Comparison of ENCODE assay signal across 13 mouse cellular contexts in the genomic region with DNA sequence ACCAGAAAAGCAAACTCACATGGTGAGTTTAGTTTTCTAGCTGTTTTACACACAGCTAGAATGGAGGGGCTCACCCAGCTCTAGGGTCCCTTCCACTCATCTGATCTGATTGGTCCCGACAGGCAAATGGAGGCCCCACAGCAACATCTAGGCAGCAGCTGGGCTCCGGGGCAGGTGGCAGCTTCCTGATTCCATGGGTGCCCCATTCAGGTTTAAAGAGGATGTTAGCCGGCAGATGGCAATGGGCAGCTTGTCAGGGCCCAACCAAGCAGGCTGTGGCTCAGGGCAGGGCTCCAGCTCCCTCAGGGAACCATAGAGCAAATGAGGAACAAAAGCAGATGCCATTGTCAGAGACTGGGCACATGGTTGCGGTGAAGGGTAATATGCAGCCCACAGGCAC. TPM values are rescaled to one million over a fixed set of nuclear protein-coding genes. Genes with fewer than 3 reads are reported as not detected.
A peak's percentile ranks its signal among the peaks of the same experiment; 100 is the strongest.
DNase-seq lines count a peak whose midpoint lies in the region; ATAC-seq lines count a peak whose summit lies in the region.
"Had no signal": no experiment of that assay in that cellular context is flagged by ENCODE, and none has a peak within 500 bp of the region (broad histone marks: within the 10 kb centered on the region; RNA-seq: fewer than 3 reads in every experiment).

No protein-coding gene starts in this region.

- ATAC-seq in common myeloid progenitor, adult 5-6 weeks (replicated peaks; ENCODE audit: low read depth, poor library complexity, severe bottlenecking): peak; percentile 99
- ATAC-seq: intestine, postnatal 0 days; liver, postnatal 0 days had no signal

- DNase-seq in layer of hippocampus, adult 9-11 months: peak; percentile 17
- no peak for DNase-seq in layer of hippocampus, postnatal 25 days (ENCODE audit: extremely low spot score in 1 of 2, low spot score in 1 of 2)
- DNase-seq in Muller cell, postnatal 12 days (ENCODE audit: inconsistent ontology term): peak; percentile 65
- DNase-seq in cerebellum, adult 11 months: peak; percentile 16
- no peak for DNase-seq in heart, adult 8-10 months (ENCODE audit: low spot score)
- DNase-seq in thymus, postnatal 36 days: no peak
- no peak for DNase-seq in frontal cortex, postnatal 14 days (ENCODE audit: low spot score in 2 of 2)
- DNase-seq: adrenal gland, adult 8-10 months; gastrocnemius, postnatal 14 days; kidney, postnatal 4 days; liver, postnatal 0 days had no signal

RNA-seq across cellular contexts. Expression of a gene that starts 41.3 kb away (rescaled TPM):
- total RNA-seq in layer of hippocampus, postnatal 25 days (2021): under 1 TPM in 1 of 2 experiments, not detected in 1; 0.20 TPM
- not detected in 2 replicates for total RNA-seq in common myeloid progenitor, adult 5-6 weeks (2017)
- total RNA-seq in heart, adult 8-10 months (2022): not detected
- total RNA-seq: adrenal gland, adult 8-10 months; gastrocnemius, postnatal 14 days had no signal

Comparison
In these comparisons a context has a peak if more than half of its experiments do, and no peak if none do; other contexts are left out.
1. DNase-seq: peak in layer of hippocampus, adult 9-11 months (single experiment), Muller cell, postnatal 12 days (single experiment) and cerebellum, adult 11 months (single experiment); none in layer of hippocampus, postnatal 25 days (0 of 2), heart, adult 8-10 months (single experiment), thymus, postnatal 36 days (0 of 2) and frontal cortex, postnatal 14 days (0 of 2).